8 mouse cellular contexts compared by ENCODE assay signal in the genomic region with DNA sequence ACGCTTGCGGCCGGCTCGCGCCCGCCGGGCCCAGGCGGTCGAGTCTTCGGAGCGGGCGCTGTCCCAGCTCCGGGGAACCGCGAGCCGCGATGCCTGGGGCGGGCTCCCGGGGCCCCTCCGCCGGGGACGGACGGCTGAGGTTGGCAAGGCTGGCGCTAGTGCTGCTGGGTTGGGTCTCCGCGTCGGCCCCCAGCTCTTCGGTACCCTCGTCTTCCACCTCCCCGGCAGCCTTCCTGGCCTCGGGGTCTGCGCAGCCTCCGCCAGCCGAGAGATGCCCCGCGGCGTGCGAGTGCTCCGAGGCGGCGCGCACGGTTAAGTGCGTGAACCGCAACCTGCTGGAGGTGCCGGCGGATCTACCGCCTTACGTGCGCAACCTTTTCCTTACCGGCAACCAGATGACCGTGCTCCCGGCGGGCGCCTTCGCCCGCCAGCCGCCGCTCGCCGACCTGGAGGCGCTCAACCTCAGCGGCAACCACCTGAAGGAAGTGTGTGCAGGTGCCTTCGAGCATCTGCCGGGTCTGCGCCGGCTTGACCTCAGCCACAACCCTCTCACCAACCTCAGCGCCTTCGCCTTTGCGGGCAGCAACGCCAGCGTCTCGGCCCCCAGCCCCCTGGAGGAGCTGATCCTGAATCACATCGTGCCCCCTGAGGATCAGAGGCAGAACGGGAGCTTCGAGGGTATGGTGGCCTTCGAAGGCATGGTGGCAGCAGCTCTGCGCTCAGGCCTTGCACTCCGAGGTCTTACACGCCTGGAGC. TPM values are rescaled to one million over a fixed set of nuclear protein-coding genes. Genes with fewer than 3 reads are reported as not detected.
DNase-seq lines count a peak whose midpoint lies in the region; ATAC-seq and TF ChIP-seq lines count a peak whose summit lies in the region.

No protein-coding gene starts in this region.

- no peaks in the 10 kb centered on the region for H3K36me3 ChIP-seq in kidney, embryonic 16.5 days (ENCODE audit: insufficient read depth, low read length)
- peaks cover 11% of the 10 kb centered on the region for H3K36me3 ChIP-seq in embryonic facial prominence, embryonic 13.5 days
- H3K36me3 ChIP-seq in intestine, postnatal 0 days (ENCODE audit: control insufficient read depth, insufficient read depth): no peaks in the 10 kb centered on the region
- H3K36me3 ChIP-seq in neural tube, embryonic 11.5 days (ENCODE audit: control insufficient read depth, insufficient read depth, low read length): no peaks in the 10 kb centered on the region

- no peak for TF ChIP-seq CTCF in Patski (IDR thresholded peaks at IDR 0.05)
- no peak for TF ChIP-seq CTCF in intestine, postnatal 0 days (IDR thresholded peaks at IDR 0.05; ENCODE audit: low read depth)

- 0 out of 2 replicates have a peak, but pooled peaks cover 5% of the 10 kb centered on the region for H3K27me3 ChIP-seq in kidney, embryonic 16.5 days (ENCODE audit: insufficient read depth, low read length)
- H3K27me3 ChIP-seq in Patski: no peaks in the 10 kb centered on the region
- H3K27me3 ChIP-seq in embryonic facial prominence, embryonic 13.5 days: peaks cover 16% of the 10 kb centered on the region
- peaks cover 34% of the 10 kb centered on the region for H3K27me3 ChIP-seq in intestine, postnatal 0 days (replicated peaks; ENCODE audit: control insufficient read depth, insufficient read depth, low read length)
- H3K27me3 ChIP-seq in neural tube, embryonic 11.5 days (ENCODE audit: control insufficient read depth, insufficient read depth, low read length): peaks cover 3% of the 10 kb centered on the region; the same call in 1 of the 2 replicates

- peak overlapping the region; percentile 93 for H3K27ac ChIP-seq in kidney, embryonic 16.5 days (ENCODE audit: low read length)
- H3K27ac ChIP-seq in embryonic facial prominence, embryonic 13.5 days: peak overlapping the region; percentile 95
- no peak overlapping the region for H3K27ac ChIP-seq in intestine, postnatal 0 days (ENCODE audit: low read depth, low read length)
- peak overlapping the region; percentile 17; the same call in 1 of the 2 replicates for H3K27ac ChIP-seq in neural tube, embryonic 11.5 days (ENCODE audit: low read depth, low read length)

- H3K4me2 ChIP-seq in kidney, embryonic 16.5 days (replicated peaks; ENCODE audit: low read depth, low read length): peak overlapping the region; percentile 95
- H3K4me2 ChIP-seq in embryonic facial prominence, embryonic 13.5 days: peak overlapping the region; percentile 92
- peak overlapping the region; percentile 97 for H3K4me2 ChIP-seq in intestine, postnatal 0 days (replicated peaks; ENCODE audit: low read depth)
- peak overlapping the region; percentile 95 for H3K4me2 ChIP-seq in neural tube, embryonic 11.5 days (ENCODE audit: low read depth)

- in situ Hi-C loops in Patski (cut with MboI; ENCODE audit: low pct_unique_long_range_greater_than_20kb): loop anchor here (10.0 kb wide), 1 partner anchor 621 kb away; a partner anchor contains a TSS

- ATAC-seq in kidney, embryonic 16.5 days (ENCODE audit: low FRiP score, low TSS enrichment): peak; percentile 44
- peak; percentile 8 for ATAC-seq in Patski
- ATAC-seq in embryonic facial prominence, embryonic 13.5 days (ENCODE audit: insufficient number of reproducible peaks, insufficient read depth, low FRiP score, low TSS enrichment, low read depth): 0 out of 2 replicates have a peak, but pooled peaks have one; percentile 2
- 0 out of 2 replicates have a peak, but pooled peaks have one; percentile 26 for ATAC-seq in intestine, postnatal 0 days
- ATAC-seq in neural tube, embryonic 11.5 days (ENCODE audit: insufficient read depth, low FRiP score, low TSS enrichment): peak; percentile 45

- no peaks in the 10 kb centered on the region for H3K9me3 ChIP-seq in kidney, embryonic 16.5 days (ENCODE audit: low read length)
- H3K9me3 ChIP-seq in embryonic facial prominence, embryonic 13.5 days: no peaks in the 10 kb centered on the region
- H3K9me3 ChIP-seq in intestine, postnatal 0 days (ENCODE audit: control insufficient read depth): no peaks in the 10 kb centered on the region
- H3K9me3 ChIP-seq in neural tube, embryonic 11.5 days (ENCODE audit: control insufficient read depth, low read length): no peaks in the 10 kb centered on the region

- DNase-seq in kidney, adult 8-10 months: no peak
- no peak for DNase-seq in Patski (ENCODE audit: low read depth, low spot score)
- peak; percentile 63 for DNase-seq in neural tube, embryonic 11.5 days (ENCODE audit: low spot score)
- DNase-seq in layer of hippocampus, postnatal 14 days (ENCODE audit: low spot score in 2 of 2): no peak
- DNase-seq in natural killer cell, adult 2 months (ENCODE audit: low spot score in 2 of 2): no peak

- H3K4me3 ChIP-seq in kidney, embryonic 16.5 days (ENCODE audit: low read length): peak overlapping the region; percentile 77
- H3K4me3 ChIP-seq in embryonic facial prominence, embryonic 13.5 days: peak overlapping the region; percentile 69
- H3K4me3 ChIP-seq in intestine, postnatal 0 days (ENCODE audit: low read depth, low read length): peak overlapping the region; percentile 53
- peak overlapping the region; percentile 73 for H3K4me3 ChIP-seq in neural tube, embryonic 11.5 days (ENCODE audit: low read depth, low read length)

- 3% methylated on average over 80 of the region's 80 CpGs for WGBS in kidney, embryonic 16.5 days
- 2% methylated on average over 79 of the region's 80 CpGs for WGBS in embryonic facial prominence, embryonic 13.5 days
- WGBS in intestine, postnatal 0 days: 5% methylated on average over 68 of the region's 80 CpGs
- WGBS in neural tube, embryonic 11.5 days: 4% methylated on average over 59 of the region's 80 CpGs

- H3K4me1 ChIP-seq in kidney, embryonic 16.5 days (ENCODE audit: insufficient read depth, low read length): peaks cover 17% of the 10 kb centered on the region
- peaks cover 17% of the 10 kb centered on the region for H3K4me1 ChIP-seq in embryonic facial prominence, embryonic 13.5 days
- no peaks in the 10 kb centered on the region for H3K4me1 ChIP-seq in intestine, postnatal 0 days (replicated peaks; ENCODE audit: control insufficient read depth, insufficient read depth, low read length)
- peaks cover 11% of the 10 kb centered on the region for H3K4me1 ChIP-seq in neural tube, embryonic 11.5 days (ENCODE audit: control insufficient read depth, insufficient read depth, low read length)

- CTCF ChIA-PET in Patski (lab: Charles Lee): interaction anchor here (1.2 kb wide), 1 partner anchor 610 kb away, joined by 5 read pairs; no protein-coding TSS in a partner anchor

- peak overlapping the region; percentile 81 for H3K9ac ChIP-seq in kidney, embryonic 16.5 days (replicated peaks; ENCODE audit: low read length)
- H3K9ac ChIP-seq in embryonic facial prominence, embryonic 13.5 days: peak overlapping the region; percentile 81
- peak overlapping the region; percentile 48 for H3K9ac ChIP-seq in intestine, postnatal 0 days (ENCODE audit: low read depth, low read length)
- H3K9ac ChIP-seq in neural tube, embryonic 11.5 days (ENCODE audit: low read length): peak overlapping the region; percentile 81

- POLR2A ChIA-PET in Patski (lab: Charles Lee): interaction anchor here (1.0 kb wide), 1 partner anchor 620 kb away, joined by 3 read pairs; no protein-coding TSS in a partner anchor

RNA-seq across cellular contexts. Expression of a gene that starts 1.9 kb away (rescaled TPM):
- polyA plus RNA-seq in kidney, embryonic 16.5 days (2015; fragmentation: Nextera tagmentation; extraction: Ambion mirVana): 18.2 and 20.9 TPM in 2 replicates
- 34.5 TPM for polyA plus RNA-seq in Patski (2021)
- polyA plus RNA-seq in embryonic facial prominence, embryonic 13.5 days (2015; fragmentation: Nextera tagmentation; extraction: Ambion mirVana): 25.6 and 26.6 TPM in 2 replicates
- 3.9 and 5.2 TPM in 2 replicates for polyA plus RNA-seq in intestine, postnatal 0 days (2015; fragmentation: Nextera tagmentation; extraction: Ambion mirVana)
- polyA plus RNA-seq in neural tube, embryonic 11.5 days (2014; fragmentation: Nextera tagmentation; extraction: Ambion mirVana): 25.2 and 28.6 TPM in 2 replicates
- 10 to 100 TPM; 12.2 to 12.4 TPM for total RNA-seq in layer of hippocampus, postnatal 14 days (2021)
